Mouse (Mus musculus): Measurements from ENCODE around the gene Ackr4.

DNA sequence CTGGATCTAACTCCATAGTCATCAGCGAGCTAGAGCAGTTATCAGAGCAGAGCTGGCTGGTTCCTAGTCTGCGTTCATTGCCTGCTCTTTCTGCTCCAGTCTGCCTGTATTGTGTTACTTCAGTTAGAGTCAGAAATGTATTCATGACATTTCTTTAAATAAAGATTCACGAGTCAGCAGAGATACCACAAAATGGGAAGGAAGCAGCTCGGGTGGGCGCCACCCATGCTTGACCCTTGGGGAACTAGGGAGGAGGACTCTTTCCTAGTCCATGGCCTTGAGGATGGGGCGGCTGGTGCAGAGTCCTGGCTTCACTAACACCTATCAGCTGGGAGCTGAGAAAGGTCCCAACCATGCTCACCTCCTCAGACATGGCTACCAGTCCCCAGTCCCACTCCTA, 13.6 kb upstream of the Ackr4 start:
- TF ChIP-seq CTCF (IDR thresholded peaks at IDR 0.05 in 2 of 3, conservative IDR thresholded peaks at IDR 0.05 in 1 of 3; ENCODE audit: control insufficient read depth in 1 of 3, insufficient read depth in 1 of 3, low read depth in 2 of 3, low read length in 3 of 3, poor library complexity in 1 of 3, severe bottlenecking in 1 of 3) (no peak), ZKSCAN1 (IDR thresholded peaks at IDR 0.05; ENCODE audit: low read depth, low read length) (no peak), POLR2A (IDR thresholded peaks at IDR 0.05; ENCODE audit: control insufficient read depth in 1 of 2, insufficient read depth in 1 of 2, low read depth in 1 of 2, low read length in 2 of 2, poor library complexity in 1 of 2) (no peak), GABPA (IDR thresholded peaks at IDR 0.05; ENCODE audit: low read depth, low read length) (no peak), POLR2AphosphoS5 (IDR thresholded peaks at IDR 0.05; ENCODE audit: borderline replicate concordance, low read depth, low read length) (no peak), POLR2AphosphoS2 (IDR thresholded peaks at IDR 0.05; ENCODE audit: low read length) (no peak), CHD2 (IDR thresholded peaks at IDR 0.05; ENCODE audit: low read length) (no peak), JUND (IDR thresholded peaks at IDR 0.05; ENCODE audit: low read depth, low read length) (no peak)
